Mouse (Mus musculus) ES-E14 (cell line): ENCODE measurements at regions not wholly inside any gene's neighbourhood (a gene's known extent, or its start where the extent isn't known, plus 50 kb on each side); places are given as distances from the start of the nearest gene placed in this dataset.

ENCODE experiments used
- HCFC1 ChIP-seq: IDR thresholded peaks from 2 replicates; pipeline ENCODE4 v1.6.1; 2012; ENCODE audit warnings: low read length, inconsistent platforms, borderline replicate concordance; ENCODE audit not compliant: insufficient read depth
- MAFK ChIP-seq: IDR thresholded peaks from 2 replicates; pipeline ENCODE4 v1.6.1; 2014; ENCODE audit warnings: mild to moderate bottlenecking, low read depth, low read length, inconsistent platforms; ENCODE audit not compliant: insufficient read depth
- ZC3H11A ChIP-seq: IDR thresholded peaks from 2 replicates; pipeline ENCODE4 v1.6.1; 2012; ENCODE audit warnings: low read depth, mild to moderate bottlenecking, inconsistent platforms, low read length, borderline replicate concordance
- ZNF384 ChIP-seq: IDR thresholded peaks from 2 replicates; pipeline ENCODE4 v1.6.1; 2012; ENCODE audit warnings: low read depth, low read length, inconsistent platforms

- no peak for TF ChIP-seq ZC3H11A
- no peak for TF ChIP-seq HCFC1
- TF ChIP-seq ZNF384, result no peak
- no peak for TF ChIP-seq MAFK
Measured at GRCm38 (mm10) chr1:79312153-79312552, 127.8 kb downstream of the Scg2 start.
